Mouse (Mus musculus): ENCODE results near the gene Spr.
"Not testable (repeated sequence)": the region's sequence is repeated elsewhere in the genome, so short reads cannot be mapped to it uniquely, and the experiment has no call there.

The Spr gene

DNA sequence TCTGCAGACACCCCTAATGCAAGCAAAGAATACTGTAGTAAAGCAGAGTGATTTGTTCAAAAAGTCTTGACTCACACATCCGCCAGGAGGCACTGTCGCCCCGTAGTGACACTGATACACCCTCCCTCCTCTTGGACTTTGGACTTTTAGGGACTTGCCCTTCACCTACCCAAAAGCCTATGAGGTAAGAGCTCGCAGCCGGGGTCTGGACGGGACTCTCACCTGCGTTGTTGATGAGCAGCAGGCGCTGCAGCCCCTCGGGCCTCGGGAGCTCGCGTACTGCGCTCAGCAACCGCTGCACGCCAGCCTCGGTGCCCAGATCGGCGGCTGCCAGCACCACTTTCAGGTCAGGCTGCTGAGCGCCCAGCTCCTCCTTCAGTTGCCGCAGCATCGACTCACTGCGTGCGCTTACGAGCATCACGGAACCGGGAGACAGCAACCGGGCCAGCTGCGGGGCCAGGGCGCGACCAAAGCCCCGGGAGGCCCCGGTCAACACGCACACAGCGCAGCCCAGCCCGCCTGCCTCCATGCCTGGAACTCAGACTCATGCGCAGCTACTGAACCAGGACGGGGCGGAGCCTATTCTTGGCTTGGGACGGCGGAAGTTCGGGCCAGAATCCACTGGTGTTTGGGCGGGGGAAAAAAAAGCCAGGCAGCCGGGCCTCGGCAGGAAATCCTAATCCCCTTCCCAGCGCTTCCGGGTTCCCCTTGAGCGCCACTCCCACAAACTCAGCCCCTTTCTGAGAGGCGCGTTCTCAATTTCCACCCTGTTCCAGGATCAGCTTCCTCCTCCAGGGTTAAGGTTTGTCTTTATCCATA is at the start of gene Spr:
TSS of gene Spr (minus strand) at position 550 of the 819 bp plus-strand sequence.
- DNase-seq (ENCODE audit: low spot score in 2 of 2): peak; percentile 84 to 90

- no peak for DNase-seq (ENCODE audit: low spot score in 2 of 2)
Observed at GRCm38 (mm10) chr6:85186744-85187059, 49.1 kb upstream of the Spr start.

DNA sequence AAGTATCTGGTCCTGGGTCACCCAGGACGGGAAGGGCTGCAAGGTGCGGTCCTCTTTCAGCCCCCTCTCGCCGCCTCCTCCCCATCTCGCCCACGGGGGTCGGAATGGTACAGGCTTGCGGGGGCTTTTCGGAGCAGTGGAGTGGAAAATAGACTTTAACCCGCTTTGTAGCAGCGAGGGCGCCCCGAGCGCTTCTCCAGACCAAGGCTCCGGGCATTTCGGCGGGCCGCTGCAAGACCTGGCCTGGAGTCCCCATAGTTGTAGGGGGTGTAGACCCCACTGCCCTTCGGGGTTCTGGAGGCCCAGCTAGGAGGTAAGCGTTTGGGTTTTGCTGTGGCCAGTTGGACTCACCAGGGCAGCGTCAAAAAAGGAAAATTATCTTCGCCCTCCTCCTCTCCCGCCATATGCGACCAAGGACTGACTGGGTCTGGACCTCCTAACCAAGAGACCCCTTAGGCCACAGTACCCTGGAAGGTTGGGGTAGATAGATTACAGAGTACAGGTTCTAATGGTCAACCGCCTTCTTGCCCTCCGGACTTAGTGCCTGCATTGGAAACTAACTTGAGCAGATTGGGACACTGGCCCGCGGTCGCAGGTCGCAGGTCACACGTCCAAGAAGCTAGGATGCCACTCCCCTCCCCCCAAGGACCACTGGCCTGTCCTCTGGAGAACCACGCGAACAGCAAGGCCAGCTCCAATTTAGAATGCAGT is 48.6 kb upstream of the Spr start:
- DNase-seq (ENCODE audit: low spot score in 2 of 2): no peak

DNA sequence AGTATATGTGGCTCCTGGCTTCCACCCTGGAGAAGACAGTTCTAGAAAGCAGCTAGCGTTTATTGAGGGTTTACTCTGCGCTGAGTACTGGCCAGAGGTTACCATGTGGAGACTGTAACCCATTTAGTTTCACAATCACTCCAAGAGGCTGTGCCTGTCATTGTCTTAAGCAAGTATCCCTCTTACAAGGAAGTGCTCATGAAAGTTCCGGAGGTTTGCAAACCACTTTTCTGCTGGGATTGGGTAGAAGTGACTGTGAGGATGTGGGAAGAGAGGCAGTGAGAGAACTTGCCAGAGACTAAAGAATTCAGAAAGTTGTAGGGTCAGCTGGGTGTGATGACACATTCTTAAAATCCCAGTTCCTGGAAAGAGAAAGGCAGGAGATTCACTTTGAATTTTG is 46.4 kb upstream of the Spr start:
- no peak for DNase-seq (ENCODE audit: low spot score in 2 of 2)

GRCm38 (mm10) chr6:85180036-85180435 is 42.5 kb upstream of the Spr start:
- DNase-seq (ENCODE audit: low spot score in 2 of 2): no peak

- no peak for DNase-seq (ENCODE audit: low spot score in 2 of 2)
Observed at GRCm38 (mm10) chr6:85179569-85179968, 42.0 kb upstream of the Spr start.

GRCm38 (mm10) chr6:85165440-85165921 is 27.9 kb upstream of the Spr start:
- no peak for DNase-seq (ENCODE audit: low spot score in 2 of 2)

DNA sequence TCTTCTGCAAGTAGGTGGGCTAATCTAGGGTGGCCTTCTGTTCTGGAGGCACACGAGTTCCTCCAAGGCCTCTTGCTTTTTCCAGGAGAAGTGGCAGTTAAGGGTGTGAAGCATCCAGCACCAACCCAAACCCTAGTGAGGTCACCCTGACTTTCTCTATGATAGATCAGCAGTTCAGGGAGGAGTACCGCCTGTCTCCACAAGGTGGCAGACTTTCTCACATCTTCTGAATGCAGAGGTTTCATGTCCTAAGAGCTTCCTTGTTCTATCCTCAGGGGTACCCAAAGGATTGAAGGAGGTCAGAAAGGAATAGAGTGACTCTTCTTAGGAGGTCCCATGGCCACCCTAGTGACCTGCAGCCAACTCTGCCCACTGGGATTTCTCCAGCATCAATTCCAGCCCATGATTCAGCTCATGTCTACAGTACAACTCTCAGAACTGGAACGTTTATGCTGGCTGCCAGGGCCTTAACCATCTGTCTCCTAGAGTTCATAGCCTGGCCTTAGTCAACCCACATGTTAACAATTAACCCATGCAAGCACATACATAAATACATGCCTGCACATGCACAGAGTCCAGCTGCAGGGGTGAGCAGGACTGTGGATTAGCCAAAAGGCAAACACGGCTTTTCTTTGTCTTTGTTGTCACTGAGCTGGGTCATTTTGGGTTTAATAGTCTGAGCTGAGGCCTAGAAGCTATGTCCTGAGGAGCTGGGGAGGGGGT is 22.8 kb upstream of the Spr start:
- peak; percentile 83 to 89 for DNase-seq (ENCODE audit: low spot score in 2 of 2)

GRCm38 (mm10) chr6:85159092-85159760 is 21.7 kb upstream of the Spr start:
- DNase-seq (ENCODE audit: low spot score in 2 of 2): peak; percentile 64 to 67

DNA sequence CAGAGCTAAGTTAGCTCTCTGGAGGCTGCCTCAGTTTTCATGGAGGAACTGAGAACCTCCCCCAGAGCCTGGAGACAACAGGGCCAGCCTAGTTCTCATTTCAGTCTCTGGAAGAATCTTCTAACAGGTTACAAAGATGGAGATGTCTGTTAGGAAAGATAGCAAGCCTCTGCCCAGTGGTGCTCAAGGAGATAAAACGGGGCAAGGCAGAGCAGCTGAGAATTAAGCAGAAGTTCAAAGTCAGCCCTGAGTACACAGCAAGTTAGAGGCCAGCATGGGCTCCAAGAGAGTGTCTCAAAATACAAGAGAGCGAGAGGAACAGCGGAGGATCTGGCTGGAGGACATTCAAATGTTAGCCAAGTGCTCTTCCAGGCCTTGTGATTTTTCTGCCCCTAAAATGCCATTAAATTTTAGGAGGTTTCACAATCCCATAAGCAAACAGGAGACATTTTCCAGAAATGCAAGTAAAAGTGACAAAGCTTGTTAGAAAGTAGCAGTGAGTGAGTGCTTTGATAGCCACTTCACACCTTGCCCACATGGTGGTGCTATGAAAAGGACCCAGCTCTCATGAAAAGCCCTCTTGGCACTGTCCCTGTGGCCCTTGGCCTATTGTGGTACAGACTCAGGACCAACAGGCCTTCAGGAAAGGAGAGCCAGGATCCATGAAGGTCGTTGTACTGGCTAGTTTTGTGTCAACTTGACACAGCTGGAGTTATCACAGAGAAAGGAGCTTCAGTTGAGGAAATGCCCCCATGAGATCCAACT is 20.7 kb upstream of the Spr start:
- DNase-seq (ENCODE audit: low spot score in 2 of 2): not testable (repeated sequence)

DNA sequence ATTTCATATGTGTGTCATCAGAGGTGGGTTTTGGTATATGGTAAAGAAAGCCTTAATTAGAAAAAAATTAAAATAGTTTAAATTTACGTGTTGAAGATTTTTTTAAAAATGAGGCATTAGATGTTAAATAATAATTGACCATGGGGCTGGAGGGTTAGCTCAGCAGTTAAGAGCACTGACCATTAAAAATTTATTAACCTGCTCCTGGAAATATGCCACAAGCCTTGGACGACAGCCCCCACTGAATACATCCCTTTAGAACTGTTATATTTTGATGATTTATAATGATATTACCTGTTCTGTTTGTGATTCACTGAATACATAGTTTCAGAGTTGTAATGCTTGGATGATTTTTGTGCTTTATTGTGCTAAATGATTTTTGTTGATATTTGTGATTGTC is 19.0 kb upstream of the Spr start:
- not testable (repeated sequence) for DNase-seq (ENCODE audit: low spot score in 2 of 2)

DNA sequence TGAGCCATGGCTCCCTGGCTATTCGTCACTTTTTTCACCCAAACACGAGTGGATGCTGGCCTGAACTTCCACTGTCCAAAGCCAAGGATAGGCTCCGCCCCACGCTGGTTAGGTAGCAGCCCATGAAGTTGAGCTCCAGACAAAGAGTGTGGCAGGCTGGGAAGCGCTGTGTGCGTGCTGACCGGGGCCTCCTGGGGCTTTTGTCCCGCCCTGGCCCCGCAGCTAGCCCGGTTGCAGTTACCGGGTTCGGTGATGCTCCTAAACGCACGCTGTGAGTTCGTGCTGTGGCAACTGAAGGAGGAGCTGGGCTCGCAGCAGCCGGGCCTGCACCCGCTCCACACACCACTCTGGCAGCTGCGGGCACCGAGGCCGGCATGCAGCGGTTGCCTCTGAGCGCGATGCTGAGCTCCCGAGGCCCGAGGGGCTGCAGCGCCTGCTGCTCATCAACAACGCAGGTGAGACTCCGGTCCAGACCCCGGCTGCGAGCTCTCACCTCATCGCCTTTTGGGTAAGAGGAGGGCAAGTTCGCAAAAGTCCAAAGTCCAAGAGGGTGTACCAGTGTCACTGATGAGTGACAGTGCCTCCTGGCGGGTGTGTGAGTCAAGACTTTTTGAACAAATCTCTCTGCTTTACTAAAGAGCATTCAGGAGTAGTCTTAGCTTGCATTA is 17.4 kb upstream of the Spr start:
- no peak for DNase-seq (ENCODE audit: low spot score in 2 of 2)

- peak; percentile 73 to 77 for DNase-seq (ENCODE audit: low spot score in 2 of 2)
Observed at GRCm38 (mm10) chr6:85153970-85154540, 16.5 kb upstream of the Spr start.

DNA sequence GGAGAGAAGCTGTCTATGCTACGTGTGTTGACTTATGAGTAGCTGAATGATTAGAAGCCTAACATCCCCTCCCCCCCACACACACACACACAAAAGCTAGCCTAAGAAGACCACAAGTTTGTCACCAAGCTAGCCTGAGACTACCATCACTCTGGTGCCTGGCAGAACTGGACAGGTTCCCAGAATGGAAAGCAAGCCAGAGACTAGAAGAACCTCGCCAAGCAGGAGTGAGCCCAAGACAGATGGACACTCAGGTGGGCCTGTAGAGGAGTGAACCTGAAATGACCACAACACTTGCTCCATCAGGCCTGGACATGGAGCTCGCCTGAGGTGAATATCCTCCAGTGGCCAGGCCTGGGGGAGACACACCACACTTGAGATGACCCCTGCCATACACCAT is 12.8 kb upstream of the Spr start:
- no peak for DNase-seq (ENCODE audit: low spot score in 2 of 2)

DNA sequence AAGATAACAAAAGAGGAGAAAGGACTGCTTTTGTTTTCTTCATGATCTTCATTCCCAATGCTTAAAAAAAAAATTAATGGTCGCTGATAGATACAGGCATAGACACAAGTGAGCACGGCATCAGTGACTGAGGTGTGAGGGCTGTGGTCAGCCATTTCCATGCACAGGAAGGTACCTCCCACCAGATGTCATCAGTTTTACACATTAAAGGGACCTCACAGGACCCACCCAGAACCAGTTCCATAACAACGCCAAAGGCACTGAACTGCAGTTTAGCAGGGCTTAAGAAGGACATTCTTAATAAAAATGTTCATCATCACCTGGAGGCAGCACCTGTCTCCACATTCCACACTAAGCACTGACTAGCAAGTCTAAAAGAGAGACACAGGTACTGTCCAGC is 10.1 kb upstream of the Spr start:
- DNase-seq (ENCODE audit: low spot score in 2 of 2): no peak

- no peak for DNase-seq (ENCODE audit: low spot score in 2 of 2)
Observed at GRCm38 (mm10) chr6:85144466-85144865, 6.9 kb upstream of the Spr start.

- peak in 1 of 2 experiments; percentile 41 for DNase-seq (ENCODE audit: low spot score in 2 of 2)
Observed at GRCm38 (mm10) chr6:85141013-85141412, 3.4 kb upstream of the Spr start.

DNA sequence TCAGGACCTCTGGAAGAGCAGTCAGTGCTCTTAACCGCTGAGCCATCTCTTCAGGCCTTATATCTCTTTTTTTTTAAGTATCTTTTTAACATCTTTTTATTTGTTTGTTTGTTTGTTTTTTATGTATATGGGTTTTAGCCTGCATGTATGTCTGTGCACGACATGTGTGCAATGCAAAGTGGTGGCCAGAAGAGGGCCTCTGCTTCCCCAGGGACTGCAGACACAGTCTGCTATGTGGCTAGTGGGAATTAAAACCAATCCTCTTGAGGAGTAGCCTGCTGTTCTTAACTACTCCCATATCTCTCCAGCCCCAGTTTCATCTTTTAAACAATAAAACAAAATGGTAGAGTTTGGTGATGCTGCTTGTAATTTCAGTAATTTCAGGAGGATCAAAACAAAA is 2.0 kb upstream of the Spr start:
- DNase-seq (ENCODE audit: low spot score in 2 of 2): no peak

GRCm38 (mm10) chr6:85136784-85137183 is 782 bp downstream of the Spr start:
- not testable (repeated sequence) for DNase-seq (ENCODE audit: low spot score in 2 of 2)

DNA sequence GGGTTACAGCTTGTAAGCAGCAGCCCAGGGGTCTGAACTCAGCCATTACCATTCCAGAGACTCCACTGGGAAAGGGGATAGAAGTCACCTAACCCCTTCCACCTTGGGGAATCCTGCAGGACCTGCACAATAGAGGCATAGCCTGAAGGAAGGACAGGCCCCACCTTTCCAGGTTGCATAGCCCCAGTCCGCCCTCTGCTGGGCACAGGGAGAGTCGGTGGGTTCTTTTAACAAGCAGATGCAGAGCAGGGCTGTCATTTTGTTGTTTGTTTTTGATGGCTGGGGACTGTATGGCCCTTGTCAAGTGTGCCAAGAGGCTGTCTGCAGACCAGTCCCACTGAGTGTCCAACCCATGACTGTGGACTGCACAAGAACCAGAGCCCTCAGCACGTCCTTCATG is 4.8 kb downstream of the Spr start:
- peak; percentile 50 to 58 for DNase-seq (ENCODE audit: low spot score in 2 of 2)
